Mouse (Mus musculus): ENCODE data around the gene Tshr.

Gene Tshr

DNA sequence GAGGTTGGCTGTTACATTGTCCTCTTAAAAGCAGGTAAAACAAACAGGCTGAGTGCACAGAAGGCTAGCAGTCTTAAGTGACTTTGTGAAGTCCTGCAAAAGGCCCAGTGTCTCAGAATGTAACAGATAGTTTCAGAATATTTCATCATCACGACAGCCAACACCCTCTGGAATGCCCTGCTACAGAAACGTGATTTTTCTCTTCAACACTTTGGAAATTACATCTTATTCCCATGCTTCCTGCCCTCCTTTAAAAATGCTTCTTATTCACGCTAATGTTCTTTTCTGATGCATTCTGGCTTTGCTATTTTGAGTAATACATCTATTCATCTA is 111.8 kb downstream of the Tshr start:
- WGBS = 49% methylated on average over 3 of the region's 3 CpGs

DNA sequence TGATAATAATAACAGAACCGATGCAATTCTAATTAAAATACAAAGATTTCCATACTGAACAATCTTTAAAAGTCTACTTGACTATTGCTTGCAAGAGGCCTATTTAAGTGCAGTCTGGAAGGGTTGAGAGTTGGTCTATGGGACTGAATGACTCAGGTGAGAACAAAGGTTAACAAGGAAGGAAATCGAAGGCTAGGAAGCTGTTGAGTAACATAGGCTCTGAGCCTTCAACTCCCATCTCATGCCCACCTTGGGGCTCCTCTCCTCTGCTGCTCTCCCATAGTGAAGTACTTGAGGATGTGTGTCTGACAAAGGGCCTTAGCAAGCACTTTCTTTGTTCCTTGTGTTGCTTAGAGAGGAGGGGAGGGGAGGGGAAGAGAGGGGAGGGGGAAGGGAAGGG is 116.1 kb downstream of the Tshr start:
- WGBS = 99% methylated on average over 2 of the region's 2 CpGs

DNA sequence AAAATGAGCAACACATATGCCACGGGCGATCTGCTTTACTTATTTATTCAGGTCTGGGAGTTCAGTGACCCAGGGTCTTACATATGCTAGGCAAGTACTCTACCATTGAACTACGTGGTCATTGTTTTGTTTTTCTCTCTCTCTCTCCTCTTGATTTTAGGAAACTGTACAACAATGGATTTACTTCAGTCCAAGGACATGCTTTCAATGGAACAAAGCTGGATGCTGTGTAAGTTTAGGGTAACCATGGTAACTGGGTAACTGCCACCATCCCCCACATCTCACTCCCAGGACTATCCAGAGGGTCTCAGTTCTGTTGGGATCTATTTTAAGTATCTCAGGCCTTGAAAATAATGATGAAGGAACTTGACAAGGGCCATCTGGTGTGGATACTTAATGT is 127.4 kb downstream of the Tshr start:
- WGBS = 38% methylated on average over 3 of the region's 3 CpGs

DNA sequence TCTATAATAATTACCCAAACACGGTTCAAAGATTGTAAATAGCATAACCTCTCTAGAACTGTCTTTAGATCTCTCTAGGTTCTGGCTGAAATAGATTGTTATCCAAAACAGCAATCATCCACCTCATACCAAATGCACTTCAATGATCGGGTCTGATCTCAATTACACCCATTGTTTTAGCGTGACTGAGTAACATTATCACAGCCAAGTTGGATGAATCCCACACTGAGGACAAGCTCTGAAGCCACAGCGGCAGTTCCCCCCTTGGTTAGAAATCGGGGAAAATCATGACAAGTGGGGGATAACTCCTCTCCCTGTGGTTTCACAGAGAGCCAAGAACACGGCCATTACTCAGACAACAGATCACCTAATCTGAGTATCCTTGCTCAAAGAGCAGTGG is 129.6 kb downstream of the Tshr start:
- 63% methylated on average over 6 of the region's 6 CpGs for WGBS

DNA sequence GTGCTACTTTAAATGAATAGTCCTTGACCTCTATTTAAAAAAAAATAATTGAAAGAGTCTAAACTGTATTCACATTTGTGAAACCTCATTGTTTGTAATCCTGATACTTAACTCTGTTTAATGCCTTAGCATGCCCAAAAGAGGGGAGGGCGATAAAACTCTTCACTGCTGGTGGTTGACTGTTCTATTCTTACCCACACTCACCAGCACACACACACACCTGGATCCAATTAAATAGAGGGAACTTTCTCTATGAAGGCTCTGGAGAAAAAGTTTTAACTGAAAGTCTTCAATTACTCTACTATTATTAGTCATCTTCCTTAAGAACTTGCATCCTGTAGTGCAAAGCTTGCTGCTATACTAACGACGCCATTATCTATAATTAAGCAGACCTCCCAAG is 133.4 kb downstream of the Tshr start:
- 39% methylated on average over 3 of the region's 3 CpGs for WGBS

DNA sequence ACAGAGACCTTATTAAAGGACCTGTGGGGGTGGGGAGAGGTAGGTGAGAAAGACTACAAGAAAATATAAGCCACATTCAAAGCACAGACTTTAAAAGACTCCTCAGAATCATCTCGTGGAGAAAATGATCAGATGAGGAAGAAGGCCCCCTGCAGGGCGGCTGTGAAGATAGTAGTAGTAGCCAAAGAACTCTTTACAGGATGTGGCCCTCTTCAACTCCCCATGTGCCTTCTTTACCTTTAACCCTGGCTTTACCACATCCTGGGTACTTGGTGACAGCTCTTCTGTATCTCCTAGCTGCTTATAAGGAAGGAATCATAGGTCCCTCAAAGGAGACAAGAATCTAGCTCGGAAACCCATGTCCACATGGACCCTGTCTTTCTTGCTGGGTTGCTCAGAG is 139.3 kb downstream of the Tshr start:
- WGBS = 82% methylated on average over 3 of the region's 3 CpGs

DNA sequence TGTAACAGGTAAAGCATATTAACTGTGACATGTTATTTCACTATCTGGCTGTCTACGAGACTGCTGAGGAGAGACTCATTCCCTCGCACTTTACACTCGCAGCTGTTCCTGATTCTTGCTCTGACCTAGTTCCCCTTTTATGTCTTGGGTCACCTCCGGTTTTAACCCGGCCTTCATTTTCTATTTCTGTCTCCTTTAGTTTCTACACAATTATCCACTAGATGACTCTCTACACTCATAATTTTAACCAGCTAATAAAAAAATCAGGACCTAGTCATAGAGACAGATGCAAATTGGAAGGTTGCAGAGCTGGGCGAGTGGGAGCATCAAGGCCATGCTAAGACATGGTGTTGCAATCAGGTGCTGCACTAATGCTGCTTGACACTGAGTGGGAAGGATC is 150.2 kb downstream of the Tshr start:
- WGBS = 80% methylated on average over 6 of the region's 6 CpGs

DNA sequence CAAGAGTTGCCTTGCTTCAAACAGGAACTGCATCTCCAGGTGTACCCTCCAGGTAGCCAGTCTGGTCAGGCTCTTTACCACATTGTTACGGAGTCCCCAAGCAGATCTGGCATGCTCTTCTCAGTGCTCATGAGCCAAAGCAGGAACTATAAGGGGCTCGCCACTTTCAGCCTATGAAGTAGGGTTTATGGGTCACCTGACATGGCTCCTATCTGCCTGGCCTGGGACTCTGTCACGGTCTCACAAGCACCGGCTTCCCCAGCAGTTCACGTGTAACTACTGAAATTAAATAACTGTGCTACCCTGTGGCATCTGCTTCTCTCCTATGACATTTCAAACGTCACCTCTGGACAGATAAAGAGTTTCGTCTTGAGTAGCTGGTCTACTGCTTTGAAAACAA is 155.8 kb downstream of the Tshr start:
- whole genome bisulfite sequencing = 96% methylated on average over 7 of the region's 7 CpGs

DNA sequence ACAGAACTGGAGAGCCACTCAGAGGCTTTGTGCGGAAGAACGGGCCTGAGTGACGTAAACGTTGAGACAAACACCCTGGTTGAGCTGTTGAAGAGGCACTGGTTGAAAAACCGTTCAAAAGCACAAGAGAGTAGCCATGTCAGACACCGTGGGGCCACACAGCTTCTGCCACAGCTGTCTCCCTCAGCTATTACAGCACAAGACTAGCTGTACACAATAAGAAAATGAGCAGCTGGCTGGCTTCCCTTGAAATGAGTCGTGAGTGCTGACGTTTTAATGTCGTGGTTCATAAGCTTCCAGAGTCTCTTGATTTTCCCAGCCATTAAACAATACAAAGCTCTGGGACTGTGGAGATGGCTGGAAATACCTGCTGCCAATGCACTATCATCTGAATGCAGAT is 165.1 kb downstream of the Tshr start:
- WGBS = 69% methylated on average over 9 of the region's 9 CpGs

DNA sequence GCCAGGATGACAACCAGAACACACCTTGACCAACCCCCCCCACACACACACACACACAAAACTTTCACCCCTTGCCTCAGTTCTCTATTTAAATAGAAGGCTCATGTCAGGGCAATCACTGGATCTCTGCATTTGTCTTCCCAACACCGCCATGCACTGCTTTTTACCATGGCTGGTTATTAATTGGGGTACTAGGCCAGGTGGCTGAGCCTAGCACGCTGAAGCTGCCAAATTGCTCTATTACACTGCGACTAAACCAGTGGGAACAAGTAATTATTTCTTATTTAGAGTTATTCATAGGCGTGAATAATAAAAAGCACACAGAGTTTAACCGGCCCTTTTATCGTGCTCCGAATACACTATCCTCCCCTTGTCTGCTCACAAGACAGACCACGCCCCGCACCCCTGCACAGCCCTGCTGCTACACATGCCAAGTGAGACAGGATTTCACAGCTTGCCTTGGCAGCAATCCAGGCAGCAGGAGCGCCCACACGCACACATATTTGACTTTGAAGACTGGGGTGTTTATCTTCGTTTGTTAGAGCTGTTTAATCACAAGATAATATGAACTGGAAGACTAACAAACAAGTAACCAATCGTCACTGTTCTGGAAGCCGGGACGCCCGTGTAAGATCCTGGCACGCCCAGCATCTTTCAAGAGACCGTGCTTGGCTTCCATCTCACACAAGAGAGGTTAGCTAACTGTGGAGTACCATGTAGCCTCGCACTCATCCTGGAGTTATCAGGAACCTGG is 167.6 kb downstream of the Tshr start:
- WGBS = 12% methylated on average over 19 of the region's 19 CpGs

DNA sequence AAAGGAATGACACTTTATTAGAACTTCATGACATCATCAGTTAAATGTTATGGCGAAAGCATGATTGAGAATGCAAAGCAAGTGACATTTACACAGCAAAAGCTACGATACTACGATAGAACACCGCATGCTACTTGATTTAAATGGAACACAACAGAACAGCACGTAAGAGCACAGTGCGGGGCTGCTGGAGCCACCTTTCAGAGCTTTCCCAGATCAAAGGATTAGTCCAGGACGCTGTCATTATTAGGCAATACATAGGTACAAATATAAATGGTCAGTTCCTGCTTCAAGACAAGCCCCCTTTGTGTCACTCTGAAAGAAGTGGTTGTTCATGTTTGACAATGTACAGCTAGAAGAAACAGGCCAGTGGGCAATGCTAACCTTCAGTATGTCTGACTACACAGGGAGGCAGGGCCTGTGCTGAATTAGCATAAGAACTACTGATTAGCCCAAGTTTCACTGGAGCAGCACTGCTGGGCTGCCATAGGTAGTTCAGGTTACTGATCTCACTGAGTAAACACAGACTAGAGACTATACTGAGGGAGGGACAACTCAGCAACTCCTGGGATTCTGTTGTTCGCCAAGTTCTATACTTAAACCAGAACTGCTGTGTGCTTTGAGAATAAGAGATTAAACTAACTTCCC is 173.1 kb downstream of the Tshr start:
- WGBS = 74% methylated on average over 8 of the region's 8 CpGs

DNA sequence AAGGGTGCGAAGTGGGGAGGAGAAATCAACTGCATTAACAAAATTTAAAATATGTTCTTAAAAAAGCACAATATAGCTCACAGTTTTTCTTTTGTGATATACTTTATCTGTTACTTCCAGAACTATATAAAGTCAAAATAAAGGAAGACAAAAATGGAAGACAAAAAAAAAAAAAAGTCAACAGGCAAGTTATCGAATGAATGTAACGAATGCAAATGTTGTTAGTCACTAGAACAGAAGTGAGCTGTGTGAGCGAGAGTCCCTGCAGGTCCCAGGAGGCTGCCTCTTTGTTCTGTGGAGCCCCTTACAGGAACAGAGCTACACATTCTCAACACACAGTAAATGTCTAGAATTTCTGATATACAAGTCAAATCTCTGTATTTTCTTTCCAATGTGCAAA is 173.8 kb downstream of the Tshr start:
- WGBS = 76% methylated on average over 4 of the region's 4 CpGs

DNA sequence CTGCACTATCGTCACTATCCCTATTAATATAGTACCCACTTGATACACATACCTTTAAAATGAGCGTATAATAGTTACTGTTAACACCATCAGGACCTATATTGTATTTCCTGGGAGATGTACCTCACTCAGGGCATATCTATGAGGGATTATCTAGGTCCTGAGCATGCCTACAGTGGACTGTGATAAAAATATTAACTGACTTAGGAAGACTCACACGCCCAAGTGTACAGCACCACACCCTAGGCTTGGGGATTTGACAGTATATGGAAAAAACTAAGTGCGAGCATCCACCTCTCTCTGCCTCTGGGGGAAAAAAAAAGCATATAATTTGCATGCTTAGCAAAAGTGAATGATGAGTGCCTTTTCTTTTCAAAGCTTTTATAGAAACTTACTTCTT is 182.8 kb downstream of the Tshr start:
- WGBS = 90% methylated on average over 4 of the region's 4 CpGs

DNA sequence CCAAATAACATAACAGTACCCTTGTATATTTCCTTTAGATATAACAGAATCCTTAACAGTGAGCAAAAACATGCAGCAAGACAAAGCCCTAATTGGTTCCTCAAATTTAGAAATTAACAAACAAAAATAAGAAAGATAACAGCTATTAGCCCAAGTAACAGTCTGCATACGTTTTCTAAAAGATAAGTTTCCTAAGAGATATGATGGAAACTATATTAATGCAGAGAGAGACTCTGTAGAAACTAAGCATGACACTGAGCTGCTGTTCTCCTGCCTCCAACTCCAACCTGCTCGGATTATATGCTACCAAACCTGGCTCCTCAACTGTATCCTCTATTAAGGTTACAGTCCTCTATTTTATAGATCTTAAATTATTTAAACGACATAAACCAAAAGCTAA is 184.9 kb downstream of the Tshr start:
- WGBS = 87% methylated on average over 3 of the region's 3 CpGs

DNA sequence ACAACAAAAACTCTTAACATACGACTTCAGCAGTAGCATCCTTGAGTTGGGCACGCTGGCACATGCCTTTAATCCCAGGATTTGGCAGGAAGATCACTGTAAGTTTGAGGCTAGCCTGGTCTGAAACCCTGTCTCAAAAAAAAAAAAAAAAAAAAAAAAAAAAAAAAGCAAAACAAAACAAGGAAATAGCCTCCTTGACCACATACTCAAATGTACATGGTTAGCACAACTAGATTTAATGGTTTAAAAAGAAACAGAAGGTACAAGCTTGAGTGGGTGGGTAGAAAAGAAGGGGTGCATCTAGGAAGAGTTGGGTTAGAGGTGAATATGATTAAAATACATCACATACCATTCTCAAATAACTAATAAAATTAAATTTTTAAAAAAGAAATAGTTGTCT is 187.3 kb downstream of the Tshr start:
- WGBS = 74% methylated on average over 2 of the region's 2 CpGs

DNA sequence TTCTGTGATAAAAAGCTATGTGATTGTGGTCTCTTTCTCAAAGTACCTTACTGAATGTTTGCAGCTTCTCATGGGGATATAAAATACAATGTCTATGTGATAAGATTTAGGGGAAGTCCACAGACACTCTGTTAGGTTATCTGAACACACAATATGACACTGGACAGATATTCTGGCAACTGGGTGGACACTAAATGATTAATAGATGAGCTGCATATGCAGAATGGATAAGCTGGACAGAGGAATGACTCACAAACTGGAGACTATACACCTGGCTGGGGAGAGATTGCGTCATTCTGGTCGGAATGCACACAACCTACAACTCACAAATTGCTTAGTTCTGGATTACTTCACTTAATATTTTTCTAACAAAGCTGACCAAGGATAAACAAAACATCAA is 195.3 kb downstream of the Tshr start:
- 95% methylated on average over 2 of the region's 2 CpGs for WGBS

DNA sequence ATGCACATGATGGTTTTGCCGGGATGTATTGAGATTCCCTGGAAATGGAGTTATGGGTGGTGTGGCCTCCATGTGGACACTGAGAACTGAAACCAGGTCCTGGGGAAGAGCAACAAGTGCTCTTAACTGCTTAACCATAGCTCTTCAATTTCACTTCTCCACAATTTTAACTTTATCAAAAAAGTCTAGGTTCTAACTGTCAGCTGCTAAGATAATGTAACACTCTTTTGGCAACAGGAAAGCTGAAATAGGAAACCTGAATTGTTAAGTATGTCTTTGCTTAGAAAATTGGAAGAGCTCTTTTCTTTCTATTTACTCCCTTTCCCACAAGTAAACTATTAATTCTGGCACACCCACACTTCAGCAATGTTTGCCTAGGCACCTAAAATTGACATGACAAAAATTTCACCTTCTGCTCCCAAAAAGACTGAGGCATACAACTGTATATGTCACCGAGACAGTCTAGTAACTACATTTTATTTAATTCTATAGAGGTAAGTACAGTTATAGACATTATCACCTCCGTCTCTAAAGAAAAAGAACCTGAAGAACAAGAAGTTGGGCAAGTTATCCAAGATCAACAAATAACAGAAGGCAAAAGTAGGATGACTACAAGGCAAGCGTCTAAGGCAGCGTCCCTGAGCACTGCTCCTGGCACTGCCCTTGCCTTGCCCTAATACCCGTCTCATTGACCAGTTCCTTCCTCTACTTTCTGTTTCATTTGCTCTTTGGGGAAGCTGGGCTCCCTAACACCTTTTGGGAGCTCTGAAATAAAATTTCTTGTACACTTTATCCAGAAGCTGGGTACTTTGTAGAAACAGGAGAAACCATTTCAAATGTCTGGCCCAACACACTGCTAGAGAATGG is 197.1 kb downstream of the Tshr start:
- WGBS = 67% methylated on average over 6 of the region's 6 CpGs

DNA sequence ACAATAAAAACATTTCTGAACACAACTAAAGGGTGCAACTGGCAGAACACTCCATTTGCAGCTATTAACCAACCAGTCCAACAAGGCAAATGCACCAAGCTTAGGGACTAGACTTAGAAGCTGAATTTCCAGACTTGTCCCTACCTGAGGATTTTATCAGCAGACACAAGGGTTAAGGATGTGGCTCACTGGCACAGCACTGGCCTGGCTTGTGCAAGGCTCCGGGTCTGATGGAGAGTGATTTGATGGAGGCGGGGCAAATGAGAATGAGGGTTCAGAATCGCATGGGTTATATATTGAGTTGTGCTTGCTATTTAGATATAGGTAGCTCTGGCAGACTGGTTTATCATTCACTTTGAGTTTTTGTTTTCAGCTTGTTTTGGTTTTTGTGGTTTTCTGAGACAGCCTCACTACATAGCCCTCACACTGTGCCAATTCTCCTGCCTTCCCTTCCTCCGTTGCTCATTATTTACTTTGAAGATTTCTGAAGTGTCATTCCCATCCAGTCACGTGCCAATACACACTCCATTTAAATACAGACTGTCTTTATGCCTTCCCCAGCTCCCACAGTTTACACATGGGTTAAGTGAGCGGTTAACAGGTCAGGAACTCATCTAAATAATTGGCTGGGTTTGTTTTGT is 198.1 kb downstream of the Tshr start:
- WGBS = 47% methylated on average over 6 of the region's 6 CpGs

DNA sequence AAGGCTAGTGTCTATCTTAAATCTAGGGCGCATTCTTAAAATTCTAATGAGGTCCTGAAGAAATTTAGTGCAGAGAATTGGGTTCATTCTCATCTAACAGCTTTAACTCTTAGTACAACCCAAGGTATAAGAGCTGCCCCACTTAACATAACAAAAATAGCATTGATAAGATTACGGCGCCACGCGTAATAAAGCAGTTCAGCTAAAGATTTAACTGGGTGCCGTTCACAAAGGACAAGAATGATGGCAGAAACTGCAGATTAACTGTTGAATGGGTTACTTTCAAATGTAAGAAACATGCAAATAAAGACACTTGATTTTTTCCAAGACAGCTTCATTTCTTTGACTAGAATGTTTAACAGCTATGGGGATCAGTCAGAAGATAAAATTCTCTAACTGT is 199.0 kb downstream of the Tshr start:
- 61% methylated on average over 6 of the region's 6 CpGs for WGBS

DNA sequence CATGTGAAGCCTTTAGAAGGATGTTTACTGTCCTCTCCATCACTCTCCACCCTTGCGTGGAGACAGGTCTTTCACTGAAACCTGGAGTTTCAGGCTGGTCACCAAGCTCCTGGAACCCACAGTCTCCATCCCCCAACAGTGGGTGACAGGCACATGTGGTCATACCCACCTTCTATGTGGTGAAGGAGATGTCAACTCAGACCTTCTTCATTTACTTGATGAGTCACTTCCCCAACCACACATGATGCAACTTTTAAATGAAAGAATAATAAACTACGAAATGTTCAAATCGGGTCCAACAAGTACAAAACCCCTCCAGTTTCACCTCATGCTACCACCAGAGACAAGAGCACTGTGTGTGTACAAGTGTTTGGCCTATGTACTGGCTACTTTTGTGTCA is 200.8 kb downstream of the Tshr start:
- 73% methylated on average over 3 of the region's 3 CpGs for WGBS

DNA sequence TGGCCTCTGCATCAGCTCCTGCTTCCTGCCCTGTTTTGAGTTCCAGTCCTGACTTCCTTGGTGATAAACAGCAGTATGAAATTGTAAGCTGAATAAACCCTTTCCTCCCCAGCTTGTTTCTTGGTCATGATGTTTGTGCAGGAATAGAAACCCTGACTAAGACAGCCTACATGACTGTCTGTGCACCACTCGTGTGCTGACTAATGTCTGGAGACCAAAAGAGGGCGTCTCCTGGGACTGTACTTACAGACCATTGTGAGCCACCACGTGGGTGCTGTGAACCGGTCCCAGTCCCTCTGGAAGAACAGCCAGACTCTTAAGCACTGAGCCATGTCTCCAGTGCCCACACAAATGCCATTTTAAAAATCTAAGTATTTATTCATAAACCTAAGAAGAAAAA is 201.5 kb downstream of the Tshr start:
- 83% methylated on average over 4 of the region's 4 CpGs for WGBS

DNA sequence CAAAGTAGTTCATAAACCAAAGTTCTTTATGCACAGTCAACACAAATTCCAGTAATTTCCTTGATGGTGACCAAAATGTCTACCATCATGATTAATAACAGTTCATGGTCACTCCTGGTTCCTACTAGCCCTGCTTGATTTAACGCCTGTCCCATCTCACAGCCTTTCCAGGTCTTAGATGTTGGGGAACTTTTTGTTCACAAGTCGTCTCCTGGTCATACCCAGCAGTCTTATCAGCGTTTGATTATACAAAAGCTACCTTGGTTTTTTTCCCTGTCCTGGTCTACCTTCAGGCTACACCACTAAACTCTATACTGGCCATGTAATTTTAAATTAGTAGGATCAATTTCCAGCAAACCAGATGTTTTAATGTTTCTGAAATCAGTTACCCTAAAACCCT is 202.7 kb downstream of the Tshr start:
- WGBS = 72% methylated on average over 3 of the region's 3 CpGs
